Mouse (Mus musculus): ENCODE results near the gene Grik5.

Gene Grik5

GRCm38 (mm10) chr7:25031528-25031927 lies 40.6 kb downstream of the Grik5 start:
- no peak for DNase-seq (ENCODE audit: low read depth, low spot score)

- DNase-seq (ENCODE audit: low read depth, low spot score): peak; percentile 40
Measured at GRCm38 (mm10) chr7:25030032-25030753, 42.0 kb downstream of the Grik5 start.

GRCm38 (mm10) chr7:25026452-25026851 lies 45.7 kb downstream of the Grik5 start:
- no peak for DNase-seq (ENCODE audit: low read depth, low spot score)

DNA sequence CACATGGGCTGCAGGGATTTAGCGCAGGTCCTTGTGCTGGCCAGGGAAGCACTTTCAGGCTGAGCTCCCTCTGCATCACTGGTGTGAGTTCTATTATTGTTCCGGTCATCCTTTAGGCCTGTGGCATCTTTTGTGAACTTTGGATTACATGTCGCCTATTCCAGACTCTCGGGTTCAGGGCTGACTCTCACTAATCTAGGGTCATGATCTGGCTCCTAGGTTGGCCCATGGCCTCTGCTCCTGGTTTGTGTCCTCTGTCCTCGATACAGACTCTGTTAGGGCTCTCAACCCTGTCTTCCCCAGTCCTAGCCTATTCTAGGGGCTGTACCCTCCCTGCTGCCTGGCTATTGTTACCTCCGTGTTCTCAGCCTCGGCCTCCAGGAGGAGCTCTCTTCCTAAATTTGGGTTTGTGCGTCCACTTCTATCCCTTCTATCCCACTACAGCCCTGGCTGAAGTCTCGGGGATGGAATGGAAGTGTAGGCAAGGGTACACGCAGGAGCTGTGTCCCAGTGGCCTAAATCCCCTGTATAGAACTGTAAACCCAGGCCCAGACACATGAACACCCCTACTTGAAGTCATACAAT lies 46.2 kb downstream of the Grik5 start:
- no peak for DNase-seq (ENCODE audit: low read depth, low spot score)

DNA sequence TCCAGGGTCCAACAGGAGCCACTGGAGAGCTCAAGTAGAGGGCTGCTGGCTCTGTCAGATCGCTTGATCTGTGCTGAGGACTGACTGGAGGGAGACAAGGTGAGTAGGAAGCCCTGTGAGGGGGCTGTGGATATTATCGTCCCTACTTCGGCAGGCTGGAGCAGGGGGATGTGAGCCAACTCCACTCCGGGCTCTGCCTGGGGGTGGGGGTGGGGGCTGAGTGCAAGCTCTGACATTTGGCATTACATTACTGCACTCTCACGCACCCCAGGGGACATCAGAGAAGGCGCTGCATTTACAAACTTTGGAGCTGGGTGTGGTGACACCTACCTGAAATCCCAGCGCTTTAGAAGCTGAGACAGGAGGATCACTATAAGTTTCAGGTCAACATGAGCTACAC lies 60.6 kb downstream of the Grik5 start:
- no peak for DNase-seq (ENCODE audit: low read depth, low spot score)

DNA sequence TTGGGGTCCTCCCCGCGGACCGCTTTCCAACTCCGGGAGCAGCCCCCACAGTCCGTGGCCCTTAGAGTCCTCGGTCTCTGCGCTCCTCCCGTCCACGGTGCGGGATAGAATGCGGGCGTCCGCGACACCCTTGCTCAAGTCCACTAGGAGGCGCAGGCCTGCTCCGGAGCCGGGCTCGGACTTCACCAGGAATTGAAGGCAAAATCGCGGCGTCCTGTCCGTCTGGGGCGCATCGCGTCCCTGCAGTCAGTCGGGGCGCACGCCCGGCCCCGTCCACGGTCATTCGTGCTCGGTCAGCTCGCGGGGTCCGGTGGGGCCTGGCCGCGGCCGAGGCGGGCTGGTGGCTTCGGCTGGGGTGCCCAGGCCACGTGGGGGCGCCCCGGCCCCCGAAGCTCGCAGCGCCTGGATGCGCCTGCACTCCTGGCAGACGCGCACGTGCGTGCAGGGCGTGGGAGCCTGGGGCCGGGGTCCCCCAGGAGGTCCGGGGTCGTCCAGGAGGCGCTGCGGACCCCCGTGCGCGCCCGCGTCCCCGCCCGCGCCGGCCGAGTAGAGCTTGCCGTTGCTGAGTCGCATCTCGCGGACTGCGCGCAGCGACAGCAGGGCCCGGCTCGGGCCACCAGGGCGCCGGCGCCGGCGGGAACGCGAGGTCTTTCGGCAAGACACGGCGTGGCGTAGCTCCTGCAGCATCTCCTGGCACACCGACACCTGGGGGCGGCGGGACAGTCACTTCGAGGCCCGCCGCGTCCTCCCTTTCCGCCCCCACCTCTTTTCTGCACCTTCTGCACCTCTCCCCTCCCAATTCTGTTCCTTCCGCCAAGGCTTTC lies 61.8 kb downstream of the Grik5 start:
- DNase-seq (ENCODE audit: low read depth, low spot score): no peak

GRCm38 (mm10) chr7:25009099-25009700 lies 62.9 kb downstream of the Grik5 start:
- no peak for DNase-seq (ENCODE audit: low read depth, low spot score)

DNA sequence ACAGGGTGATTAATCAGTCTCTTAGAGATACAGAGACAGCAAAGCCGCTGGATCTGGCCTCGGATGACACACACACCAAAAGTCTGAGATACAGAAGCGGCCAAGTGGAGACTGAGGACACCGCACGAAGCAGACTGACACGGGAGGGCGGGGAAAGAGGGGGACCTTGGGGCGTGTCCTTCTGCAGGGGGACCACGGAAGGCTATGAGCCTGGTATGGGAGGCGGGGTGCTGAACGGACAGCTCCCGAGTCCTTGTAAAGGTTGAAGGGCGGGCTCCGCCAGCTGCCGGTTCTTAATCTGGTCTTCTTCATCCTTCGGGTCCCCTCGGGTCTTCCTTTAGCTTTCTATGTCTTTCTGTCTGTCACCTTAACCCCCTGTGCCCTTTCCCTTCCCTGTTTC lies 63.5 kb downstream of the Grik5 start:
- DNase-seq (ENCODE audit: low read depth, low spot score): no peak

DNA sequence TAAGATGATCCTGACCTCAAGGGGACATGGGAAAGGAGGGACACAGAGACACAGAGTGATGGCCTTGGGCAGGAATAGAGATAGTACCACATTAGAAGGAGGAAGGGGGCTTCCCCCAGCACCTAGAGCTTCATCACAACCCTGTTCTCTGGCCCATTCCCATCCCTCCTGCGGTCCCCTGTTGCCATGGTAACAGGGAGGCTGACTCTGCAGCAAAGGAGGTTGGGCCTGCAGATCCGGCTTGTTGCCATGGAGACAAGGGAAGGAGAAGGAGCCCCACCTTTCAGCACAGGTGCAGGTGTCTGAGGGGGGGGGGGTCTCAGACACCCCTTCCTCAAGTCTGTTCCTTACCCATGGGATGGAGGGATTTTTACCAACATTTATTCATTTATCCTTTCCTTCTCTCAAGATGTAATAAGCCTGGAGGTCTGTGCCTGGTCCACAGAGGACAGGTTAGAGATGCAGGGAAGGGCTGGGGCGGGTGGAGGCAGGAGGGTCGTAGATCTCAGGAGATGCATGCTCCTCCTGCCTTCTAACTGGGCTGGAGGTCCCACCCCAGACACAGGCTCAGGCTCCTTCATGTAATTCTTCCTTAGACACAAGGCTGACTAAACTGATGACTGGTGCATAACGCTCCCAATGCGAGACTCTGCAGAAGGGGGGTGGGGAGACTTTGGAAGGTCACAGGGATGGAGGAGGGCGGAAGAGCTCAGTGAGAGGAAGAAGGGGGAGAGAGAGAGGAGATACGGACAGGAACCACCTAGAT lies 64.4 kb downstream of the Grik5 start:
- no peak for DNase-seq (ENCODE audit: low read depth, low spot score)

GRCm38 (mm10) chr7:25006586-25007364 lies 65.4 kb downstream of the Grik5 start:
- DNase-seq (ENCODE audit: low read depth, low spot score): peak; percentile 28

DNA sequence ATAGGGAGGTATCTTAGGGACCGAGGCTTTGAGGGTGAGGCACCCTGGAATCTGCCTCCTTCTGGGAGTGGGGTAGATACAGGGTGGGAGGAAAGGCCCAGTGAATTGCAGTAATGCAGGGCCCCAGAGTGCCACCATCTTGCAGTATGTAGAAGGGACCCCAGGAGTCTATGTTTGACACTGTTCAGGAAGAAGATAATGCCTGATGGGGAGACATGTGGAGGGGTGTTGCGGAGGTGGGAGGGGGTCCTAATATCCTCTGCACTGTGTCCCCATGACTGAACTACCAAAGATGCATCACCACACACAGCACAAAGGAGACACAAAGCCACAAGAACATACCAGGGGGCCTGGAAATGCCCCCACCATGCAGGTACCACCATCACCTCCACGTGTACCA lies 66.0 kb downstream of the Grik5 start:
- DNase-seq (ENCODE audit: low read depth, low spot score): no peak

DNA sequence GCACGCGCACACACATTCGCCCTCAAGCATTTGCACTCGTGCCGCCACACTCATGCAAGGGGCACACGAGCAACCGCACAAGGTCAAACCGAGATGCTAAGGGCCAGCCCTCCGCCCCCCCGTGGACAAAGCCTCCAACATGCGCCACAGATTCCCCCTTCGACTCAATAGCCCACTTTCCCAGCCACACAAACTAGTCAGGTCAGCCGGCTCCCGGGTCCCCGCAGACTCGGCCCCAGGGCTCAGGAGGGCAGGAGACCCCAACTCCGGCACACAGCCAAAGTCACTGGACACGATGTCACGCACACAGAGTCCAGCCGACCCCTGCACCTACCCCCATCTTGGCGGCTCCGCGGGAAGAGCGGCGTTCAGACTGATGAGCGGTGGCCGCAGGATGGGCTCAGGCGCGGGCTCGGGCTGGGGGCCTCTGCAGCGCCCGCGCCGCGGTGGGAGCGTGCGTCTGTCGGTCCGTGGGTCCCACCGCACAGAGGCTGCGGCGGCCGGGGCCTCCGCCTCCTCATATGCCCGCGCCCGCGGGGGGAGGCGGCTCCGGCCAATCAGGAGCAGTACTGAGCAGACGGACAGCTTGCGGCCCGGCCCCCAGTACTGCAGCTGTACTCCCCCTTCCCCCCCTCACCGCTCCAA lies 66.6 kb downstream of the Grik5 start, which contains the start of gene Atp1a3:
Atp1a3 (minus strand) TSS at position 538 of the 645 bp plus-strand sequence.
- no peak for DNase-seq (ENCODE audit: low read depth, low spot score)

- DNase-seq (ENCODE audit: low read depth, low spot score): no peak
Measured at GRCm38 (mm10) chr7:25004806-25005205, 67.3 kb downstream of the Grik5 start.

DNA sequence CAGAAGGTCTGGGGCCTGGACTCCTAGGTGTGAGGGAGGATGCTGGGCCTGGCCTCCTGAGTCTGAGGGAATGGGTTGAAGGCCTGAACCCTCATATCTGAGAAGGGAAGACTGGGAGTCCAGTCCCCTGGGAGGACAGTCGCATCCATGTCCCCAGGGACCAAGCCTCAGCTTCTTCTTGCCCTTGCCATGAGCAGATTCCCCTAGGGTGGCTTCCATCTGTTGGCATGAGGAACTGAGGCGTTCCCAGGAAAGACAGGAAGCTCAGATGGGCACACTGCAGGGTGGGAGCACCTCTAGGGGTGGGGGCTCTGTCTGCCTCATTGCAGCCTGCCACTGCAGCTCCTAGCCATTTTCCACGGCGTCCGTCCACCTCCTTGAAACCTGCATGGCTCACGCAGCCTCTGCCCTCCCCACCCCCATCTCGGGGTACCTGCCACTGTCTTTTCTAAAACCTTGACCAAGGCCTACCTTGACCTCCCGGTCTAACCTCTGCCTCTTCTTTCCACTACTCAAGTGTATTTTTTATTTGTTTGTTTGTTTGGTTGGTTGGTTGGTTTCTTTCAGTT lies 68.2 kb downstream of the Grik5 start:
- no peak for DNase-seq (ENCODE audit: low read depth, low spot score)

DNA sequence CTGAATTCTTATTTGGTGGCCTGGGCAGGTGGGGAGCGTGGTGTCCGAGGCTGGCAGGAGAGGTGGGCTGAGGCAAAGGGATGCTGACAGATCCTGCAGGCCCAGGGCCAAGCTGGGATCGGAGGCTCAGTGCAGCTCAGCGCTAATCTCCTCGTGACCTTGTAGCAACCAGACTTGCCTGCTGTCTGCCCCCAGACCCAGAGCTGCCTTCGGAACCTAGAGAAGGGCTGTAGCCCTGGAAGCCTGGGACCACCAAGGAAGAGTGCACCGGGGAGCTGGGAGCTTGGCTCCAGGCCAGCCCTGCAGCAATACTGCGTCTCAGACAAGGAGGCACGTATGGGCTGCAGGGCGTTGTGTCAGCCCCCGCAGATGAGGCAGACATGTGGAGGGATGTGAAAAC lies 68.9 kb downstream of the Grik5 start:
- no peak for DNase-seq (ENCODE audit: low read depth, low spot score)

DNA sequence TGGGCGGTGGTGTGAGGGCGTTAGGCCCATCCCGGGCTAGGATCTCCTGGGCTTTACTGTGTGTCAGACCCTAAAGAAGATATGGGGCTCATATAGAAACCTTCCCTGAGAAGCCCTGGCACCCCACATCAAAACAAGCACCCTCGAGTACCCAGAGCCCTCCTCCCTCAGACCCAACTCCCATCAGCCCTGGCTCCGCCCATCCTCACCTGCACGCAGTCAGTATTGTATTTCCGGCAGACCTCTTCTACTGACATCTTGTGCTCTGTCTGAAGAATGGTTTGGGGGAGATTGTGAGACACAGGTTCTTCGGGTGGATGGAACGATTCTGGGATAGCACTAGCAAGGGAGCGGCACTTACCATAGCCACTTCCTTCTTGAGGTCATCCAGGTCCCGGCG lies 71.4 kb downstream of the Grik5 start:
- DNase-seq (ENCODE audit: low read depth, low spot score): no peak

DNA sequence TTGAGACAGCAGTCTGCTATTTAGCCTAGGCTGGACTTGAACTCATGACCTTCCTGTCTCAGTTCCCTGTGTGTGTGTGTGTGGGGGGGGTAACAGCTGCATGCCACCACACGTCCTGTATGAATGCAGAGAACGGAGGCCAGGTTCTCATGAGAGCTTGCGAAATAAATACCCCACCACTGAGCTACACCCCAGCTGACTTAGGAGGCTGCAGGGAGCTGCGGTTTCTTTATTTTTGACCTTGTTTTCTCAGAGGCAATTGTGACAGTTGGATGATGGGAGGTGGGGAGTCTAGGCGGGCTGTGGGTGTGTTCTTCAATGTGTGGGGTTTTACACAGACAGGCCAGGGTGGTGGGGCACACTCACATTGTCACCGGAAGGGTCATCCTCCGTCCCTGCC lies 71.9 kb downstream of the Grik5 start:
- DNase-seq (ENCODE audit: low read depth, low spot score): no peak

DNA sequence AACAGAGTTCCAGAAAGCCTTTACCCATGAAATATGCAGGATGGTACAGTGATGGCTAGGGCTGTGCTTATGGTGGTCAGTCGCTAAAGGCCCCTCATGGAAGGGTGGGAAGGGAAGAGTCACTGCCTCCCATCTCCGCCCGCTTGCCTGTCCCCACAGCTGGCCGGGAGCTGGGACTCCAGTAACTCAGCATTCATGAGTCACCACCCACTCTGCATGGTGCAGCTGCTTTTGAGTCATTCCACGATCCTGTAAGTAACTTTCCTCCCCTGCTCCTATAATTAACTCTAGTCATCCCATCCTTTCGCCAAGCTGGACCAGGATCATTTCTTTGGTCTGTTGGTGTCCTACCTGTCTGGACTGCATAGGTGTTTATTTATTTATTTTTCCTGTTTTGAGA lies 79.1 kb downstream of the Grik5 start:
- DNase-seq (ENCODE audit: low read depth, low spot score): no peak

DNA sequence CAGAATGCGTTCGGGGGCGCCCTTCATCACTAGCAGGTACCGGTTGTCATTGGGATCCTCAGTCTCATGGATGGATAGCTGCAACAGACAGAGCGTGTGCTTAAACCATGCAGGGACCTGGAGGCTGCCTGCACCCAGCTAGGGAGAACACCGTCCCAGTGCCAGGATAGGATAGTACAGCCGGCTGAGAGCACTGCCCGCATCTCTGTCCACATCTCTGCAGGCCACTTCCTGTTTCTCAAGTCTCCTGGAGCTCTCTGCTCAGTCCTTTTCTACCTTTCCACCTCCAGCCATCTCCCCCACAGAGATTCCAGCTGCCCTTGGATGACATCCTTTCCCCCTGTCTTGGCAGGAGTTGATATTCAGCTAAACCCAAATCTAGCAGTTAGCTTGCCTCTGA lies 81.7 kb downstream of the Grik5 start:
- DNase-seq (ENCODE audit: low read depth, low spot score): no peak

- DNase-seq (ENCODE audit: low read depth, low spot score): no peak
Measured at GRCm38 (mm10) chr7:24987941-24988340, 84.2 kb downstream of the Grik5 start.
